Mouse (Mus musculus): ENCODE measurements at regions not wholly inside any gene's neighbourhood (a gene's known extent, or its start where the extent isn't known, plus 50 kb on each side); places are given as distances from the start of the nearest gene placed in this dataset.
"Not testable (repeated sequence)": the region's sequence is repeated elsewhere in the genome, so short reads cannot be mapped to it uniquely, and the experiment has no call there.

GRCm38 (mm10) chr12:32122915-32123314, 61.8 kb upstream of the Prkar2b start:
- in situ Hi-C loops (cut with MboI, MseI) = no loop called here

- in situ Hi-C loops (cut with MboI, MseI) = not testable (repeated sequence)
These were observed 60.9 kb upstream of the Prkar2b start for GRCm38 (mm10) chr12:32122007-32122406.

- in situ Hi-C loops (cut with MboI, MseI) = loop anchor here in 1 of 2 experiments (5.0 kb wide), 1 partner anchor 500 kb away; no protein-coding TSS in a partner anchor
These were observed 51.6 kb upstream of the Prkar2b start for GRCm38 (mm10) chr12:32112691-32113090.

GRCm38 (mm10) chr12:32111508-32112119, 50.5 kb upstream of the Prkar2b start:
- in situ Hi-C loops (cut with MboI, MseI) = loop anchor here in 1 of 2 experiments (5.0 kb wide), 1 partner anchor 499 kb away; no protein-coding TSS in a partner anchor

GRCm38 (mm10) chr12:32110903-32111302, 49.8 kb upstream of the Prkar2b start:
- in situ Hi-C loops (cut with MboI, MseI) = loop anchor here in 1 of 2 experiments (5.0 kb wide), 1 partner anchor 499 kb away; no protein-coding TSS in a partner anchor

All from T-helper 17 cell (primary cell).